Mouse (Mus musculus) B cell, adult (primary cell): Measurements from ENCODE around the gene Rab15. TPM values are rescaled to one million over a fixed set of nuclear protein-coding genes. Genes with fewer than 3 reads are reported as not detected.

Experiments used
- total RNA-seq: library from RNA; stranded (reverse); gene quantifications from 4 replicates; pipeline ENCODE4 v1.2.4, GENCODE M21; 2023; ENCODE audit not compliant: inconsistent age

Rab15 gene
- not detected in 4 replicates for total RNA-seq

GRCm38 (mm10) chr12:76822651-76823041, at the start of gene Rab15:
Rab15 (minus strand) TSS chr12:76822908.

DNA sequence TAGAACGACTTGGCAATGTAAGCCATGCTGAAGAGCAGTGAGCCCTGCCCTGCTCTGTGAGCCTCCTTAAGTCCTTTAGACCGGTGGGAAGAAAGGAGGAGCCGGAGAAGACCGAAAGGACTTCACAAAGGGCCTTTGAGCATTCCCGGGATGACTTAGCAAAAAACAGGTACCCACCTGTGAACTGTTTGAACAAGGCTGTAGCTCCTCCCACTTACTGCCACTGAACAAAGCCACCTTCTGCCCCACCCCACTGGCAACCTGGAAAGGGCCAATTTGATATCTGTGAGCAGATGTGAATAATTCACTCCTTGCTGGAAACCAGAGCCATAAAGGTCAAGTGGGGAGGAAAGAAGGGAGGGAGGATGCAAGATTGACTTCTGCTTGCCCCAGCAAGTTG, 27.4 kb downstream of the Rab15 start, which contains the start of gene Gpx2:
TSS of gene Gpx2 (minus strand) at position 205 of the 400 bp plus-strand sequence.

GRCm38 (mm10) chr12:76765354-76765851, 57.3 kb downstream of the Rab15 start, which contains the start of the genes Churc1 and Fntb:
Churc1 (plus strand) TSS chr12:76765538.
Fntb (plus strand) TSS chr12:76765589.

Other genes starting within 250 kb of the Rab15 start
- 0.06 to 0.15 TPM in 2 of 4 replicates, not detected in the others for gene Sptb, start 112.4 kb downstream of the Rab15 start, total RNA-seq
- 30.8 to 44.1 TPM (median 34.6 TPM) in 4 replicates for gene Churc1, start 57.4 kb downstream of the Rab15 start, total RNA-seq
- gene Fntb, start 57.3 kb downstream of the Rab15 start, total RNA-seq, result 7.8 to 9.1 TPM (median 8.1 TPM) in 4 replicates
- gene Gpx2, start 27.4 kb downstream of the Rab15 start, total RNA-seq, result 0.61 TPM in 1 of 4 replicates, not detected in the others
- gene Max, start 139.3 kb upstream of the Rab15 start, total RNA-seq, result 150 to 167 TPM (median 157 TPM) in 4 replicates